Mouse (Mus musculus) lung, adult 2 months (tissue): Measurements from ENCODE around the gene Aff4. TPM values are rescaled to one million over a fixed set of nuclear protein-coding genes. Genes with fewer than 3 reads are reported as not detected.
"Not testable (repeated sequence)": the region's sequence is repeated elsewhere in the genome, so short reads cannot be mapped to it uniquely, and the experiment has no call there.

Source experiments
- DNase-seq: peaks from one replicate; pipeline ENCODE4 v3.0.0; 2022
- H3K4me1 ChIP-seq: fragments of 200-500 bp; 2 replicates; pipeline ENCODE4 v1.6.1; 2011; ENCODE audit warnings: low read length; ENCODE audit not compliant: control insufficient read depth, insufficient read depth
- H3K4me3 ChIP-seq: fragments of 200-500 bp; replicated peaks from 2 replicates; pipeline ENCODE3; 2011; ENCODE audit warnings: low read depth, mild to moderate bottlenecking, control low read depth, low read length; ENCODE audit errors: extremely low read depth
- CTCF ChIP-seq: fragments of 200-500 bp; IDR thresholded peaks from 2 replicates; pipeline ENCODE4 v1.5.1; 2011; ENCODE audit warnings: mild to moderate bottlenecking, low read length, control low read depth; ENCODE audit not compliant: insufficient read depth
- POLR2A ChIP-seq: fragments of 200-500 bp; IDR thresholded peaks from 2 replicates; pipeline ENCODE4 v1.6.1; 2011; ENCODE audit warnings: low read depth, mild to moderate bottlenecking, control low read depth, low read length, borderline replicate concordance; ENCODE audit errors: extremely low read depth
- WGBS: fragments of 180-500 bp; shearing (Covaris S2); methylation state at CpG from one replicate; pipeline ENCODE4 v1.1.7; 2018; 5-methylcytosine and 5-hydroxymethylcytosine counted together
- polyA plus RNA-seq: library from polyadenylated mRNA; depleted of rRNA; stranded (reverse); fragments of >200 nt; gene quantifications from 2 replicates; pipeline ENCODE4 v1.2.3, GENCODE M21; 2012; rRNA removed

Aff4 gene
- 14.0 and 20.4 TPM in 2 replicates for polyA plus RNA-seq

GRCm38 (mm10) chr11:53350291-53351223 lies at the start of gene Aff4:
TSS of gene Aff4 (plus strand) at chr11:53350833.
- WGBS = under 1% methylated on average over 123 of the region's 127 CpGs
- no peak for TF ChIP-seq CTCF
- TF ChIP-seq POLR2A = peak; percentile 56
- Histone ChIP-seq H3K4me1 (no peaks in the 10 kb centered on the region; the same call in none of the 2 replicates), H3K4me3 (peak within 1 kb of the TSS; percentile 95)
- DNase-seq = peak; percentile 89

GRCm38 (mm10) chr11:53301167-53301515 lies 49.5 kb upstream of the Aff4 start:
- WGBS = 43% methylated on average over 9 of the region's 9 CpGs
- H3K4me3 ChIP-seq = no peak overlapping the region
- H3K4me1 ChIP-seq = peaks cover 6% of the 10 kb centered on the region
- TF ChIP-seq CTCF (no peak), POLR2A (no peak)
- no peak for DNase-seq

GRCm38 (mm10) chr11:53304044-53304840 lies 46.4 kb upstream of the Aff4 start:
- WGBS = 86% methylated on average over 14 of the region's 14 CpGs
- Histone ChIP-seq H3K4me3 (no peak overlapping the region), H3K4me1 (peaks cover 21% of the 10 kb centered on the region)
- no peak for DNase-seq
- no peak for TF ChIP-seq POLR2A
- TF ChIP-seq CTCF = no peak

DNA sequence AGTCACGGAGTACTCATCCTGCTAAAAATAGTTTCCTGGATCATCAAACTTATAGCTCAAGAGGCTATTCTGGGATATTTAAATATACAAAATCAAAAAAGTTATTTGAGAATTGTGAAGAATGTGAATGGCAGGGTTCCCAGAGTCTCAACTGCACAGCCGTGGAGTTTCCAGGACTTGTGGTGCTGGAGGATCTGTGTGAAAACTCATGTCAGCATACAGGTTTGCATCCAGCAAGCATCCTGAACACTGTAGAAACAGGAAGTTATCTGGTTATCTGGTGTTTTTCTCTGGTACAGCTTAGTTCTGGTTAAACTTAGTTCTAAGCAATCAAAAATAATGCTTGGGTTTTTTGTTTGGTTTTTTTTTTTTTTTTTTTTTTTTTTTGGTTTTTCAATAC lies 43.7 kb upstream of the Aff4 start:
- DNase-seq = no peak
- WGBS = 30% methylated on average over 2 of the region's 2 CpGs
- Histone ChIP-seq H3K4me3 (no peak overlapping the region), H3K4me1 (peaks cover 21% of the 10 kb centered on the region)
- TF ChIP-seq POLR2A (no peak), CTCF (no peak)

DNA sequence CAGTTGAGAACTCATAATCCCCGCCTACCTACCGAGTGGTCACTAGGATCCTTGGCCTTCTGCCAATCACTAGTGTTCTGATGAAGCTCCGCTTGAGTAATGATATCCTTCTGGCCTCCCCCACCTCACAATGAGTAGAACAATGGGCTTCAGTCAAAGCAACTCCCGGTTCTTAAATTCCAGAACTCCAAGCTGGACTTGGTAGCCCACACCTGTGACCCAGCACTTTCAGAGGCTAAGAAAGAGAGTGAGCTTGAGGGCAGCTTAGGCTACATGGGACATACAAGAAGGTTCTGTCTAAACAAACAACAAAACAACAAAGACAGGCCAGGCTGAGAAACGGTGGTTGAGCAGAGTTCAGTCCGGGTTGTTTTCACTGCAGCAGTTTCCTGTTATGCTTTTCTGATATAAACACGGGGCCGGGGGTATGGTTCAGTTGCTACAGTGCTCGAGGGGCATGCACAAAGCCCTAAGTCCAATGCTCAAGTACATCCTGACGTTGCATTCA lies 43.0 kb upstream of the Aff4 start:
- DNase-seq = peak; percentile 23
- no peak overlapping the region for H3K4me3 ChIP-seq
- peaks cover 21% of the 10 kb centered on the region for H3K4me1 ChIP-seq
- WGBS = 24% methylated on average over 10 of the region's 10 CpGs
- TF ChIP-seq POLR2A (no peak), CTCF (no peak)

- DNase-seq = peak; percentile 19
- Histone ChIP-seq H3K4me1 (peaks cover 21% of the 10 kb centered on the region), H3K4me3 (no peak overlapping the region)
- TF ChIP-seq CTCF (no peak), POLR2A (no peak)
Measured at GRCm38 (mm10) chr11:53308251-53308864, 42.3 kb upstream of the Aff4 start.

- DNase-seq = peak; percentile 37
Measured at GRCm38 (mm10) chr11:53308884-53309310, 41.7 kb upstream of the Aff4 start.

GRCm38 (mm10) chr11:53311385-53311784 lies 39.2 kb upstream of the Aff4 start:
- WGBS = 45% methylated on average over 1 of the region's 1 CpGs
- no peak for DNase-seq
- no peak for TF ChIP-seq POLR2A
- TF ChIP-seq CTCF = no peak
- no peak overlapping the region for H3K4me3 ChIP-seq
- peaks cover 26% of the 10 kb centered on the region for H3K4me1 ChIP-seq

More at GRCm38 (mm10) chr11:53308884-53309310, 41.7 kb upstream of the Aff4 start:
- Histone ChIP-seq H3K4me3 (no peak overlapping the region), H3K4me1 (peaks cover 21% of the 10 kb centered on the region)
- no peak for TF ChIP-seq CTCF
- TF ChIP-seq POLR2A = no peak
- WGBS = 15% methylated on average over 2 of the region's 2 CpGs

DNA sequence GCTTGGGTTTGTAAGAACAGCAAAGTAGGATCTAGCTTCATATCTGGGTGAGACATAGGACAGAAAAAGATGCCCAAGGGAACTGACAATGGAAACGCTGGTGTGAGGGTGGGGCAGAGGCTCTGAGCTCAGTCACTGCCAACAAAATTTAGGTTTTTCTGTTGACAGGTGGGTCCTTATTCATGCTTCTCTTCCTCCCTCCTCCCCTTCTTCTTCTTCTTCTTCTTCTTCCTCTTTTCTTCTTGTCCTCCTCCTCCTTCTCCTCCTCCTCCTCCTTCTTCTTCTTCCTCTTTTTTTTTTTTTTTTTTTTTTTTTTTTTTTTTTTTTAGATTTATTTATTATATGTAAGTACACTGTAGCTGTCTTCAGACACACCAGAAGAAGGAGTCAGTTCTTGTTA lies 37.8 kb upstream of the Aff4 start:
- H3K4me3 ChIP-seq, DNase-seq: not testable (repeated sequence)
- 57% methylated on average over 1 of the region's 1 CpGs for WGBS

More for the DNA sequence above, 37.8 kb upstream of the Aff4 start:
- peaks cover 18% of the 10 kb centered on the region for H3K4me1 ChIP-seq
